Mouse (Mus musculus): ENCODE results near the gene Myh14. TPM values are rescaled to one million over a fixed set of nuclear protein-coding genes. Genes with fewer than 3 reads are reported as not detected.

The Myh14 gene
- total RNA-seq, 2 experiments from 2014 or later: not detected

DNA sequence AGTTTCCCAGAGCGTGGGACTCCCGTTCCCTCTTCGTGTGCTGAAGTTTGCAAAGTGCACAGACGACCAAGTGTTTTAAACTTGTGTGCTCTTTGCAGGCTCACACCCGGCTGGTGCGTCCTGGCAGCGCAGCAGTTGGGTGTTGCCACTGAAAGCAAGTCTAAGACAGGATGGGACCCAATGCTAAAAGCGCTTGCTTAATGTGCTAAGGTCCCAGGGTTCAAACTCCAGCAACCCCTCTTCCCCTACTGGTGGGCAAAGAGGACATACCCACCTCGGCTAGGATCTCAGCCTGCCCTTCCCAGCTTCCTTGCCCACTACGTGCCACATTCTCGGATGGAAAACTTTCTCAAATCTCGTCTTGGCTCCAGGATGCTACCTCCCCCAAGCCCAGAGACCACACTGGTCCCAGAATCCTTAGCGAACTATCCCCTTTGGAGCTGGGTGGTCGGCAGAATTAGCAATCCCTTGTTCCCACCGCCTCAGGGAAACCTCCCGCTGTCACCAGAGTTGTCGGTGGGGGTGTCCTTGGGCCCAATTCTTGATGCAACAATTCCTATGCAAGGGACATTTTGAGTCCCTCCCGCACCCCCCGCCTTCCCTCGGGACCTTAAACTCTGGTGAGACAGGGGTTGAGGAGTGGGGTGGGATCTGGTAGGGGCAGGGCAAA, 67.3 kb downstream of the Myh14 start:
- ATAC-seq (ENCODE audit: poor library complexity, severe bottlenecking): no peak

DNA sequence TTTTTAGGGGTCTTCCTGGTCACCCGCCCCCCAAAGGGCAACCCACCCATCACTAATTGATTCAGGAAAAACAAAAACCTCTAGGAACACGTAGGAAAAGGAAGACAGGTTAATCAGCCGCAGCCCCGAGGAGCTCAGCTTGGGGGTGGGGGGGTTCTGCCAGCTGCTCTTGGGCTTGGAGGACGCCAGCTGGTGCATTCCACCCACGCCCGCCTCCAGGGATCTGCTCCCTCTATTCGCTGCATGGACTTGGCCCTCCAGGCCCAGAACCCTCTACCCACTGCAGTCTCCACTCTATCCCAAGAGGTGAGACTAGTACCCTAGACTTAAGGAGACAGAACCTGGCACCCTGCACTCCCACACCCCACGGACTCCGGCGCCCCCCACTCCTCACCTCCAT, 68.2 kb downstream of the Myh14 start:
- no peak for ATAC-seq (ENCODE audit: poor library complexity, severe bottlenecking)

DNA sequence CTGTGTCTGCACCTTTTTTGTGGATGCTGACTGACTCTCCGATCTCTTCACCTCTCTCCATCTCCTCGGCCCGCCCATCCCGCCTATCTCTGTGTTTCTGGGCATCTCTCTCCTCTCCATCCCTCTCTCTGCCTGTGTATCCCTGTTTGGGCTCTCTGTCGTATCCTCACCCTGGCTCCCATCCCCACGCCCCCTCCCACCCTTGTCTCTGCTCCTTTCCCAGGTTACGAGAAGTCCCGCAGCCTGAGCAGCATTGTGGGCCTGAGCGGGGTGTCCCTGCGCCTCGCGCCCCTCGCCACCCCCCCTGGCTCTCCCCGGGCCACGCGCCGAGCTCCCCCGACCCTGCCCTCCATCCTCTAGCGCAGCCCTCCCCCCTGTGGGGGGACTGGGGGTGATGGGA, 69.0 kb downstream of the Myh14 start:
- ATAC-seq (ENCODE audit: poor library complexity, severe bottlenecking): no peak

DNA sequence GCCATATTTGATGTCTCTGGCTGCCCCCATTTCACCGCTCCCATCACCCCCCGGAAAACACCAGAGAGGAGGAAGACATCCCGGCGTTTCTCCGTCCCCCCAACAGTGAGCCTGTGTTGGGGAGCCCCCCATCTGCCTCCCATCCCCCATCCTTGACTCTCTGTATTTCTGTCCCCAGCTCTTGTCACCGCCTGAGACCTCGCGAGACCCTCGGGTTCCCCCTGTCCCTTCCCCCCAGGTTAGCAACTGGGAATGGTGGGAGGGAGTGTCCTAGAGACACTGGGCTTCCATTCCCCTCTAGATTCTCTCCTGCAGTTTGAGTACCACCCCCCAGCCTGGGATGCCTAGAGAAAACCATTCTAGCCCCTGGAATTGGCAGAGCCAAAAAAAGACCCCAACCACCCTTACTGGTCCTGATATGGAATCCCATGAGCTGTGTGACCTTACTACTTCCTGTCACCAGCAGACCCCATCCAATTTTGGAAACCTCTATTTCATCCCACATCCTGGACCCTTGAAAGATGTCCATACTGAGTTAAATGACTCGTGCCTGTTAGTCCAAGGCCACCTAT, 69.9 kb downstream of the Myh14 start:
- no peak for ATAC-seq (ENCODE audit: poor library complexity, severe bottlenecking)

DNA sequence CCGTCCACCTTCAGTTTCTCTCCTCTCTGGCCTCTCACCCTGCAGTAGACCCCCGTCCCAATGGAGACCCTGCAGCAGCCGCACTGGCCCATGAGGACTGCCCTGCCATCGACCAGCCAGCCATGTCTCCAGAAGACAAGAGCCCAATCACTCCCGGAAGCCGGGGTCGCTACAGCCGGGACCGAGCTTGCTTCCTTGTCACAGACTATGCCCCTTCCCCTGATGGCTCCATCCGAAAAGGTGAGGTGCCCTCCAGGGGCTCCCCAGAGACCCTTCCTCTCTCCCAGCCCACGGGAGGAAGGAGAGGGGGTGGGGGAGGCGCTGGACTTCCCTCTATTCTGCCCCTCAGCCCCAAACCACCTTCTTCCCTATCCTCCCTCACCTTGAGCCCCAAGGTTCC, 72.3 kb downstream of the Myh14 start:
- no peak for ATAC-seq (ENCODE audit: poor library complexity, severe bottlenecking)

DNA sequence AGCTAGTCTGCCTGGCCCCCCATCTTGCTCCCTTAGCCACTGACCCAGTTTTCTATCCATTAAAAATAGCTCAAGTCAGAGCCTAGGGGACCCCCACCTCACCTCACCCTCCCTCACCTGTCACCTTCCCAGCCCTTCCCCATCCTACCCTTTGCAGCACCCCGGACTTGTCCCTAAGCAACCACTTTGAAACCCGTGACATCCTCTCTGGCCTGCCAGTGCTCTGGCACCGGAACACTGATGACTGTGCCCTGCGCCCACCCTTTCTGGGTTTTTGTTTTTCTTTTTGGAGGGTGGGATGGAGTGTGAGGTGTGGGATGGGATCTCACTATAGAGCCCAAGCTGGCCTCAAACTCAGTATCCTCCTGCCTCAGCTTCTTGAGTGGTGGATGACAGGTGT, 73.0 kb downstream of the Myh14 start:
- ATAC-seq (ENCODE audit: poor library complexity, severe bottlenecking): no peak

DNA sequence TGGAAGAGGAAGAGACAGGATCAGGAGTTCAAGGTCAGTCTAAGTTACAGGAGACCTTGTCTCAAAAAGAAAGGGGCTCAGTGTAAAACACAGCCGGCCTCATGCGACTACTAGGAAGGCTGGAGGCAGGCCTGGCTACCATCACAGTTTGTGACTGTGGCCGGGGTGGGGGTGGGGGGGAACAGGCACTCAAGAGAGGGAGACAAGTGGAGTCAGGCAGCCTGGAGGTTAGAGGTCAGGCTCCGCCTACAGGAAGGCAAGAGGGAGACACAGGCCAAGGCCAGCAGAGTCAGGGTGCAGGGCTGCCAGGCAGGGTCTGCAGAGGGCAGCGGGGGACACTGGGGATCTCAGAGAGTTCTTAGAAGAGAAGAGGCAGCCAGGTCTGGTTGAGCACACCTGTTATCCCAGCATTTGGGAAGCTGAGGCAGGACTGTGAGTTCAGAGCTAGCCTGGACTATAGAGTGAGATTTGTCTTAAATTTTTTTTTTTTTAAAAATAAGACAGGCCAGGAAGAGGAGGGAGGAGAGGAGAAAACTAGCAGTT, 73.6 kb downstream of the Myh14 start:
- ATAC-seq (ENCODE audit: poor library complexity, severe bottlenecking): no peak

DNA sequence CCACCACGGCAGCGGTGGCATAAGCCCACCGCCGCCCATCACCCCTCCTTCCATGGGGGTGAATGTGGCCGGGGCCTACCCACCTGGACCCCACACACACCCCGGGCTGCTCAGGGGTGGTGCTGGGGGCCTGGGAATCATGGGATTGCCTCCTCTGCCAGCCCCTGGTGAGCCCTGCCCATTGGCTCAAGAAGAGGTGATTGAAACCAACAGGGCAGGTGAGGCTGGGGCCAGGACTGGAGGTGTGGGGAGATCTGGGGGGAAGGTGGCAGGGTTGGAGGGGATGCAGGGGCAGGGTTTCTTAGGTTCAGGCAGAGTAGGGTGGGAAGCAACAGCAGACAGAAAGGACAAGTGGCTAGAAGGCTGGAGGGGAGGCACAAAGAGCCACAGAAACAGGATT, 74.6 kb downstream of the Myh14 start:
- ATAC-seq (ENCODE audit: poor library complexity, severe bottlenecking): no peak

DNA sequence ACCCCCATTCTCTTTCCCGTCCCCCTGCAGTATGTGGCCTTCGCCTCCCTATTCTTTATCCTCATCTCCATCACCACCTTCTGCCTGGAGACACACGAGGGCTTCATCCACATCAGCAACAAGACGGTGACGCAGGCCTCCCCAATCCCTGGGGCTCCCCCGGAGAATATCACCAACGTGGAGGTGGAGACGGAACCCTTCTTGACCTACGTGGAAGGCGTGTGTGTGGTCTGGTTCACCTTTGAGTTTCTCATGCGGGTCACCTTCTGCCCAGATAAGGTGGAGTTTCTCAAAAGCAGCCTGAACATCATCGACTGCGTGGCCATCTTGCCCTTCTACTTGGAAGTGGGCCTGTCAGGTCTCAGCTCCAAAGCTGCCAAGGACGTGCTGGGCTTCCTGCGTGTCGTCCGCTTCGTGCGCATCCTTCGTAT, 75.5 kb downstream of the Myh14 start:
- no peak for ATAC-seq (ENCODE audit: poor library complexity, severe bottlenecking)

DNA sequence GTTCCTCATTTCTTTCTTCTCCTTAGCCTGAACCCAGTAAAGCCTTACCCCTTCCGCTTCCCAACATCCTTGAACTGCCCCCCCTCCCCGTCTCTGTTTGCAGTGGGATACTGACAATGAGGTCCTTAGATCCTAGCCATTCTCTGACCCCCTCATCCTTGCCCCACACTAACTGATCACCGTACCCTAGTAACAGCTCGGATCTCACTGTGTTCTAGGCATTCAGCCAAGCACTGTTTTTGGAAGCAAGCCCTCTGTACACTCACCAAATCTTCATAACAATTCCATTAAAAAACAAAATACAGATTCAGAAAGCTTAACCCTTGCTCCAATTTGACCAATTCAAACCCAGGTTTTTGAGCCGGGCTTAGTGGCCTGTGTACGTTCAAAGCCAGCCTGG, 76.4 kb downstream of the Myh14 start:
- ATAC-seq (ENCODE audit: poor library complexity, severe bottlenecking): no peak

DNA sequence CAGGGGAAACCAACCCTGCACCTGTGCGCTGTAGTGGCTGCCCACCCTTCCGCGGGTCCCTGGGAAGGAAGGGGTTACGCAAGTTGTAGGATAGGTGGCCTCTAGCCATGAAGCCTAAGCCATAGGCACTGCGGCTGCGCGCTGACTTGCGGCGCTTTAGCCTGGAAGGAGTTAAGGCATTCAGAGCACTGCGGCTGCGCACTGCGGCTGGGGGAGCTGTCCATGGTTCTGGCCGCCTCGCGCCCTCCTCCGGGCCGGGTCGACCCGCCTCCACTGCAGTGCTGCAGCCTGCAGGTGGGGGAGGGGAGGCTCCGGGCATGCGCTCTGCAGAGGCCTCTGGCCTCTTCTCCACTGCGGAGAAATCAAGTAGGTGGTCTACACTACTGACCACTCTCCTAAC, 76.9 kb downstream of the Myh14 start:
- peak; percentile 26; the same call in 1 of the 2 replicates for ATAC-seq (ENCODE audit: poor library complexity, severe bottlenecking)

DNA sequence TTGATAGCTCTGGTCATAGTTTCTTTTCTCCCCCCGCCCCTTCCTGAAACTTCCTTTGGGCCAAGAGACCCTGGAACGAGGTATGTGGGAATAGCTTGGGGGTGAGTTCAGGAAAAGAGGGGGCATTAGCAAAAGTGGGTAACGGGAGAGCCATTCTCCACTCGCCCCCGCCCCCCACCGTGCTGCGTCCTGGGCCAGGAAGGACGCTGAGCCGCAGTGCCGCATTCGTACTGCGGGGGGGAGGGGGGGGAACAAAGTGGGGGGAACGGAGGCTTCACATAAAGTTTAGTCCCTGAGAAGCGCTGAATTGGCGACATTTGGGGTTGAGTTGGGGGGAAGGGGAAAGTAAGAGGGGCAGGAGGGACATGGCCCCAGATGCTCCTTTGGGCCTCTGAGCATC, 77.6 kb downstream of the Myh14 start:
- no peak for ATAC-seq (ENCODE audit: poor library complexity, severe bottlenecking)

DNA sequence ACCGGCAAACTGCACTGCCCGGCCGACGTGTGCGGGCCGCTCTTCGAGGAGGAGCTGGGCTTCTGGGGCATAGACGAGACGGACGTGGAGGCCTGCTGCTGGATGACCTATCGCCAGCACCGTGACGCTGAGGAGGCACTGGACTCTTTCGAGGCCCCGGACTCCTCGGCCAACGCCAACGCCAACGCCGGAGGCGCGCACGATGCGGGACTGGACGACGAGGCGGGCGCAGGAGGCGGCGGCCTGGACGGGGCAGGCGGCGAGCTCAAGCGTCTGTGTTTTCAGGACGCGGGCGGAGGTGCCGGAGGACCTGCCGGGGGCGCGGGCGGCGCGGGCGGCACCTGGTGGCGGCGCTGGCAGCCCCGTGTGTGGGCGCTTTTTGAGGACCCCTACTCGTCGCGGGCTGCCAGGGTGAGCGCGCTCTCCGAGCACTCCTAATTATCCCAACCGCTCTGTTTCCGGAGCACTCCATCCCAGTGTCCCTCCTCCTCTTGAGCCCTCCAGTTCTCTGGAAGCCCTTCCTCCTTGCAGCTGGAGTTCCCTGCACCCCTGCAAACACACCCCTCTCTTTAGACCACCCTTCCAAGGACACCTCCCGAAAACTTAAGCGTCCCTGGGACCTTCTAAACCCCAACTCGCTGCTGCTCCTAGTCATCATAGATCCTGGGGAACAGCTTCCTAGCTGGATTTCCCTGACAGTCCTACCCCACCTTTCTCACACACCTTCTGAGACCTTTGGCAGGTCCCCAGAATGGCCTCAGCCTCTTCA, 79.1 kb downstream of the Myh14 start:
- no peak for ATAC-seq (ENCODE audit: poor library complexity, severe bottlenecking)

DNA sequence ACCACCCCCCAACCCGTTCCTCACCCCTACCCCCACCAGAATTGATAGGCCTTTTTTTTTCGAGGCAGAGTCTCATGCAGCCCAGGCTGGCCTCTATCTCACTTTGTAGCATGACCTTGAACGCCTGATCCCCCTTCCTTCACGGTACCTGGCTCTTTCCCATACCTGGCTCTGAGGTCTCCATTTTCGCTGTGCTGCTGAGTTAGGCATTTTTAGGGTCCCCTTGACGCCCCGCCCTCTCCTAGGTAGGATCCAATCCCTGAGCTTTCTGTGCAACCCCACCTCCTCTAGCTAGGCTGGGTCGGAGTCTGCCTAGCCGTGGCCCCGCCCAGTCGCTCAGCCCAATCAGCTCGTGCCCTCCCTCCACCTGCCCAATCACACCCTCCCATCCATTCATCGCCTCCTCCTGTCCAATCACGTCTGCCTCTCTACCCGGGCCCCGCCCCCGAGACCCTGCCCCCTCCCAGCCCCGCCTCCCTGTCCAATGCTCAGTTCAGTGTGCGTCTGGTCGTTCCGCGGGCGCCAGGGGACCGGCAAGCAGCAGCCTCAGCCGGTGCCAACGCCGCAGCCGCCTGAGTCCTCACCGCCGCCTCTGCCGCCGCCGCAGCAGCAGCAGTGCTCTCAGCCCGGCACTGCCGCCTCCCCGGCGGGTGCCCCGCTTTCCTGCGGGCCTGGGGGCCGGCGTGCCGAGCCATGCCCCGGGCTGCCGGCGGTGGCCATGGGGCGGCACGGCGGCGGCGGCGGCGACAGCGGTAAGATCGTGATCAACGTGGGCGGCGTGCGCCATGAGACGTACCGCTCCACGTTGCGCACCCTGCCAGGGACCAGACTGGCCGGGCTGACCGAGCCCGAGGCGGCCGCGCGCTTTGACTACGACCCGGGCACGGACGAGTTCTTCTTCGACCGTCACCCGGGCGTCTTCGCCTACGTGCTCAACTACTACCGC, 80.0 kb downstream of the Myh14 start, which contains the start of gene Kcnc3:
Gene Kcnc3 (plus strand): TSS at position 263 of the 946 bp plus-strand sequence.
- peak; percentile 90 for ATAC-seq (ENCODE audit: poor library complexity, severe bottlenecking)

DNA sequence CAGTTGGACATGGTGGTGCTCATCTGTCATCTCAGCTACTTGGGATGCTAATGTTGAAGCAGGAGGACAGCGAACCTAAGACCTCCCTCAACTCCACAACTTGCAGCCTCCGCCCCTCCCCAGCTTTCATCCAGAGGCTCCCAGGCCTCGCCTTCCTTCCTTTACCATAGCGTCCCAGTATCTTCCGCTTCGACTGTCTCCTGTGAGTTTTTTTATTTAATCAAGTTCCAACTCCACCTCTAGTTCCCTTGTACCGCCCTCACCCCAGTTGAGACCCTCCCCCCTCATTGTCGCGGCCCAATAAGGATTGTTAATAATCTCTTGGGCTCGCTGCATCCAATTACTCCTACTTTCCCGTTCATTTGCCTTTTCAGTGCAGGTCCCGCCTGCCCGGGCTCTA, 80.7 kb downstream of the Myh14 start:
- no peak for ATAC-seq (ENCODE audit: poor library complexity, severe bottlenecking)

DNA sequence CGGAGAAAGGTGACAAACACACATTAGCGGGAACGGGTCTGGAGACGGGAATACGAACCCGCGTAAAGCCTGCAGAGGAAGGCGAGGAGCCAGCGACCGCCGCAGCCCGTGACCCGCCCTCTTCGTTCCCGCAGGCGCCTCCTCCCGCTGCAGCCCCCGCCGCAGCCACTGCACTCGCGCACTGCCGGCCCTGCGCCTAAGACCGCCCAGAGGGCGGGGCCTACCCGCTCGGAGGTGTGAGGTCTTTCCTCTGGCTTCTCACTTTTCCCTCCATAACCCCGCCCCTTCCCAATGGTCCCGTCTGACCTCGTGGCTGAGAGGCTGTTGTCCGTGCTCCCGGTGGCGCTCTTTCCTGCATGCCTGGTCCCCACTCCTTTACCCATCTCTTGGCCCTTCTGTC, 81.5 kb downstream of the Myh14 start:
- ATAC-seq (ENCODE audit: poor library complexity, severe bottlenecking): peak; percentile 46

DNA sequence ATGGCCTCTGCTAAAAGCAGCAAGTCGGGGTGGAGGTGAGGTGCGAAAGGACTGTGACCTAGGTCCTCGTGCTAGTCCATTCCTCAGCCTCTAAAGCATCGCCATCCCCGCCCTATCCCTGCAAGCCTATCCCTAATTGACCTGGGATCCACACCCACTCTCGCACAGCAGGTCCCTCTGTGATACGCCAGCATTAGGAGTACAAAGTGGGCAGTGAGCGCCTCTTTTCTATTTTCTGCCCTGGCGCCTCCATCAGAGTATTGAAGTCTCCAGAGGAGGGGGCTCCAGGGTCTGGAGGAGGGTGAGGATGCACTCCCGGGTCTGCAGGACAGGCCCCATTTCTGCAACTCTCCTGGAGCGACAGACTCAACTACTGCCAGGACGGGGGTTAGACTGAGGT, 82.3 kb downstream of the Myh14 start:
- ATAC-seq (ENCODE audit: poor library complexity, severe bottlenecking): no peak

DNA sequence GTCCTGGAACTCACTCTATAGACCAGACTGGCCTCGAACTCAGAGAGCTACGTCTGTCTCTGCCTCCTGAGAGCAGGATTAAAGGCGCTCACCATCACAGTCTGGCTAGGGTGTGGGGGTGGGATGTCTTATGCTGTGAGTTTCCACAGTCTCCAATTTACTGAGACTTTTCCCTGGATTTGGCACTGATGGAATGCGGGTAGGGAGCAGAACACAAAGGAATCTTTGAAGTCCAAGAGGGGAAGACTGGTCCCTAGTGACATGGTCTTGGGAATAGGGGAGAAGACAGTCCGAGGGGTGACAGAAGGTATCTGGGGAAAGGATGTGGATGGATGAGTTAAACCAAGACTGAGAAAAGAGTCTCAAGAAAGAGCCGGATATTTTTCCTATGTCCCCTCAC, 83.0 kb downstream of the Myh14 start:
- no peak for ATAC-seq (ENCODE audit: poor library complexity, severe bottlenecking)

DNA sequence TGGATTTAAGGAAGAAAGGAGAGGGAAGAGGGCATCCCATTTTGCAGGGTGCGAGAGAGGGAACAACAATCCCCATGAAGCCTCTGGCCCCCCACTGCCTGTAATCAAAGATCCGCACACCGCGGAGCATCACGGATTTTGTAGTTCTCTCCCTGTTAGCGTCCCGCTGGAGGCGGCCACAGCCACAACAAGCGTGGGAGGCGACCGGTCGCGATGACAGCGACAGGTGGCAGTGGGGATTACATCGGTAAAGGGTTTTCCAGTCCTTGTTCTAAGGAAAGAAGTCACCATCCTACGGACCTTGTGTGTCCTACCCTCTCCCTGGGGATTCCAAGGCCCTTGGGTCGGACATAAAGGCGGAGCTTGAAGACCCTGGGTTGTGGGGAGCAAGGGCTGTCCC, 83.7 kb downstream of the Myh14 start:
- no peak for ATAC-seq (ENCODE audit: poor library complexity, severe bottlenecking)

DNA sequence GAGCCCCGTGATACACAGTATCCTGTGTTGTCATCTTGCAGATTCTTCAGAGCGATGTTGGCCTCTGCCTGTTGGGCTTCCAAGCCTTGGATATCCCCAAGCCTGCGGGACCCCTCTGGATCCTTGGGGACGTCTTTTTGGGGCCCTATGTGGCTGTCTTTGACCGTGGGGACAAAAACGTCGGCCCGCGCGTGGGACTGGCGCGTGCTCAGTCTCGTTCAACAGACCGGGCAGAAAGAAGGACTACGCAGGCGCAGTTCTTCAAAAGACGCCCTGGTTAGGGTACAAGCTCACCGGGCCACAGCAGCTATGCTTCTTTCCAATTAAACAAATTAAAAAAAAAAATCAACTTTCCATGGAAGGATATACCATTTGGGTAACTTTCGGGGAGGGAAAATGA, 84.1 kb downstream of the Myh14 start:
- ATAC-seq (ENCODE audit: poor library complexity, severe bottlenecking): no peak

DNA sequence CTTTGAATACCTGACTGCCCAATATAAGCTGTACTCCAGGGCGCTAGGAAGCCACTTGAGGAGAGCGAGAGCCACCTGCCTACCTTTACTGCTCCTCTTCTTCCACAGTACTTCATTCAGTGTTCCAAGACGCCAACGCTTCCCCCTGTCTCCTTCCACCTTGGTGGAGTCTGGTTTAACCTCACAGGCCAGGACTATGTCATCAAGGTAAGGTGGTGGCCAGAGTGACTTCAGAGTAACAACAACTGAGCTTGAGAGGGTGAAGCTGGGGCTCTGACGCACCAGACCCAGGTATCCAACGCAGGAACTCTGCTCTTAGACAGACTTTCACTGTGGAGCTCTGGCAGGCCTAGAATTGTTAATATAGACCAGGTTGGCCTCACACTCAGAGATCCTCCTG, 85.0 kb downstream of the Myh14 start:
- no peak for ATAC-seq (ENCODE audit: poor library complexity, severe bottlenecking)
